Mouse (Mus musculus) neutrophil, adult 5-6 weeks (primary cell): ENCODE measurements around the gene Med29. TPM values are rescaled to one million over a fixed set of nuclear protein-coding genes. Genes with fewer than 3 reads are reported as not detected.
A peak's percentile ranks its signal among the peaks of the same experiment; 100 is the strongest.
"Not testable (repeated sequence)": the region's sequence is repeated elsewhere in the genome, so short reads cannot be mapped to it uniquely, and the experiment has no call there.

Experiments
- ATAC-seq: fragments of 151-379, 151-347 bp; 2 replicates; pipeline ENCODE4 v1.8.0; 2017; ENCODE audit warnings: mild to moderate bottlenecking, moderate TSS enrichment; ENCODE audit not compliant: insufficient number of reproducible peaks, poor library complexity, low FRiP score, severe bottlenecking; ENCODE audit errors: extremely low read depth
- total RNA-seq: library from RNA; stranded (forward); fragments of 200-1000 nt; gene quantifications from 2 replicates; pipeline ENCODE4 v1.2.3, GENCODE M21; 2017

Gene Med29
- total RNA-seq, 1 experiment from 2014 or later: 9.8 TPM

GRCm38 (mm10) chr7:28401030-28401429 lies 8.5 kb upstream of the Med29 start:
- ATAC-seq: peak; percentile 34; the same call in 1 of the 2 replicates

- ATAC-seq: no peak
Measured at GRCm38 (mm10) chr7:28398696-28399340, 6.3 kb upstream of the Med29 start.

GRCm38 (mm10) chr7:28398000-28398399 lies 5.5 kb upstream of the Med29 start:
- no peak for ATAC-seq

GRCm38 (mm10) chr7:28395425-28395824 lies 2.9 kb upstream of the Med29 start:
- no peak for ATAC-seq

GRCm38 (mm10) chr7:28393272-28393951 lies 904 bp upstream of the Med29 start:
- no peak for ATAC-seq

GRCm38 (mm10) chr7:28390331-28390730 lies 2.2 kb downstream of the Med29 start:
- no peak for ATAC-seq

GRCm38 (mm10) chr7:28387384-28387783 lies 5.1 kb downstream of the Med29 start:
- ATAC-seq: not testable (repeated sequence)

GRCm38 (mm10) chr7:28386877-28387276 lies 5.6 kb downstream of the Med29 start:
- ATAC-seq: not testable (repeated sequence)

- peak; percentile 49 for ATAC-seq
Measured at GRCm38 (mm10) chr7:28386462-28386861, 6.0 kb downstream of the Med29 start.

- ATAC-seq: peak; percentile 27
Measured at GRCm38 (mm10) chr7:28386007-28386406, 6.5 kb downstream of the Med29 start.

- no peak for ATAC-seq
Measured at GRCm38 (mm10) chr7:28385196-28385595, 7.3 kb downstream of the Med29 start.

GRCm38 (mm10) chr7:28384162-28384561 lies 8.3 kb downstream of the Med29 start:
- no peak for ATAC-seq

- no peak for ATAC-seq
Measured at GRCm38 (mm10) chr7:28383606-28384005, 8.9 kb downstream of the Med29 start.

GRCm38 (mm10) chr7:28382981-28383396 lies 9.5 kb downstream of the Med29 start:
- peak; percentile 28 for ATAC-seq

GRCm38 (mm10) chr7:28382347-28382951 lies 10.1 kb downstream of the Med29 start:
- ATAC-seq: peak; percentile 0; the same call in 1 of the 2 replicates

GRCm38 (mm10) chr7:28381938-28382337 lies 10.6 kb downstream of the Med29 start:
- ATAC-seq: peak; percentile 11

GRCm38 (mm10) chr7:28381017-28381790 lies 11.3 kb downstream of the Med29 start:
- peak; percentile 23 for ATAC-seq

GRCm38 (mm10) chr7:28380237-28381016 lies 12.1 kb downstream of the Med29 start, which contains the start of gene Zfp36:
Zfp36 (minus strand) TSS chr7:28380253.
- ATAC-seq: no peak
